Mouse (Mus musculus): ENCODE data around the gene Arpp21. TPM values are rescaled to one million over a fixed set of nuclear protein-coding genes. Genes with fewer than 3 reads are reported as not detected.
A peak's percentile ranks its signal among the peaks of the same experiment; 100 is the strongest.

The Arpp21 gene
- polyA plus RNA-seq, 1 experiment from 2014 or later, result 61.8 TPM

- Histone ChIP-seq H3K27ac (ENCODE audit: low read depth, low read length) (no peak overlapping the region), H3K36me3 (ENCODE audit: control insufficient read depth, insufficient read depth, low read length) (no peaks in the 10 kb centered on the region), H3K27me3 (replicated peaks; ENCODE audit: control insufficient read depth, insufficient read depth, low read length) (no peaks in the 10 kb centered on the region), H3K9me3 (ENCODE audit: control insufficient read depth, low read length) (no peaks in the 10 kb centered on the region), H3K9ac (ENCODE audit: low read depth, low read length) (no peak overlapping the region), H3K4me1 (ENCODE audit: control insufficient read depth, insufficient read depth, low read depth, low read length) (no peaks in the 10 kb centered on the region), H3K4me2 (ENCODE audit: low read length) (no peak overlapping the region), H3K4me3 (ENCODE audit: low read length) (no peak overlapping the region)
- ATAC-seq, result no peak
- 94% methylated on average over 1 of the region's 1 CpGs for WGBS
Observed at GRCm38 (mm10) chr9:112253730-112254129, 18.0 kb upstream of the Arpp21 start.

GRCm38 (mm10) chr9:112251857-112252256, 16.1 kb upstream of the Arpp21 start:
- Histone ChIP-seq H3K4me1 (ENCODE audit: control insufficient read depth, insufficient read depth, low read depth, low read length) (no peaks in the 10 kb centered on the region), H3K36me3 (ENCODE audit: control insufficient read depth, insufficient read depth, low read length) (no peaks in the 10 kb centered on the region), H3K9me3 (ENCODE audit: control insufficient read depth, low read length) (no peaks in the 10 kb centered on the region), H3K4me2 (ENCODE audit: low read length) (no peak overlapping the region), H3K27ac (ENCODE audit: low read depth, low read length) (no peak overlapping the region), H3K9ac (ENCODE audit: low read depth, low read length) (no peak overlapping the region), H3K4me3 (ENCODE audit: low read length) (no peak overlapping the region), H3K27me3 (replicated peaks; ENCODE audit: control insufficient read depth, insufficient read depth, low read length) (no peaks in the 10 kb centered on the region)
- 89% methylated on average over 3 of the region's 3 CpGs for WGBS
- no peak for ATAC-seq

GRCm38 (mm10) chr9:112251339-112251738, 15.6 kb upstream of the Arpp21 start:
- H3K4me3 ChIP-seq (ENCODE audit: low read length), result no peak overlapping the region
- no peaks in the 10 kb centered on the region for H3K36me3 ChIP-seq (ENCODE audit: control insufficient read depth, insufficient read depth, low read length)
- H3K27ac ChIP-seq (ENCODE audit: low read depth, low read length), result no peak overlapping the region
- H3K9me3 ChIP-seq (ENCODE audit: control insufficient read depth, low read length), result no peaks in the 10 kb centered on the region
- 90% methylated on average over 5 of the region's 5 CpGs for WGBS
- no peaks in the 10 kb centered on the region for H3K27me3 ChIP-seq (replicated peaks; ENCODE audit: control insufficient read depth, insufficient read depth, low read length)
- H3K9ac ChIP-seq (ENCODE audit: low read depth, low read length), result no peak overlapping the region
- ATAC-seq, result no peak
- H3K4me1 ChIP-seq (ENCODE audit: control insufficient read depth, insufficient read depth, low read depth, low read length), result no peaks in the 10 kb centered on the region
- H3K4me2 ChIP-seq (ENCODE audit: low read length), result no peak overlapping the region

DNA sequence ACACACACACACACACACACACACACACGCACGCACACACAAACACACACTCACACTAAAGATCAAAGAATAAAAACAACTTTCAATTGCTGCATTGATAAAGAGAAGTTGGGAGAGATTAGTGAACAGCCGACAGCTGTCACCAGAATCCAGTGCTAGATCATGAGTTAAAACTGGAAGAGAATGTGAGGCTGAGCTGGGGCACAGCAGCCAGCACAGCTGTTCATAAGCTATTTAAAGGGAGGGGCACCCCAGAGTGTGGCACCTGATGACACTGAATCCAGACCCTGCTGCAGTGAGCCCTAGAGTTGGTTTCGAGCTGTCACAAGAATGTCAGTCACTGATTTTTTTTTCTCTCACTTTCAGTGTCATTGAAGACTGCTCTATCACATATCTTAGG, 14.0 kb upstream of the Arpp21 start:
- H3K4me1 ChIP-seq (ENCODE audit: control insufficient read depth, insufficient read depth, low read depth, low read length), result no peaks in the 10 kb centered on the region
- 78% methylated on average over 4 of the region's 4 CpGs for WGBS
- H3K27me3 ChIP-seq (replicated peaks; ENCODE audit: control insufficient read depth, insufficient read depth, low read length), result no peaks in the 10 kb centered on the region
- H3K4me3 ChIP-seq (ENCODE audit: low read length), result no peak overlapping the region
- no peak overlapping the region for H3K9ac ChIP-seq (ENCODE audit: low read depth, low read length)
- H3K36me3 ChIP-seq (ENCODE audit: control insufficient read depth, insufficient read depth, low read length), result no peaks in the 10 kb centered on the region
- H3K9me3 ChIP-seq (ENCODE audit: control insufficient read depth, low read length), result no peaks in the 10 kb centered on the region
- no peak overlapping the region for H3K27ac ChIP-seq (ENCODE audit: low read depth, low read length)
- no peak for ATAC-seq
- H3K4me2 ChIP-seq (ENCODE audit: low read length), result no peak overlapping the region

DNA sequence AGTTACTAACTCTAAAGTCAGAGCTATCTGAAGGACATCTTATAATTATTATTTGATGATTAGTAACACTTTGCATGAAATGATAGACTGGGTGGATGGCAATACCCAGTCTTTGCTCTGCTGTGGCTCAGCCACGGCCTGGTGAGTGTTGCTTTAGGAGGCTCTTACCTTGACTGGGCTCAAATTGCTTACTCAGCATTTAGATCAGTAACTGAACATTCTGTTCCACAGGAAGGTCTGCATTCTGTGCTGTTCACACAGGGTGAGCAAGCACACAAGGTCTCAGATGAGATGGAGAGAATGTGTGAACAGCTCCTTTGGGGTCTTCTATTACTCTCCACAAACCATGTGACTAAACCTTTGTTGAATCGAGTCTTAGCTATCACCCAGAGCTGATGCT, 11.4 kb upstream of the Arpp21 start:
- Histone ChIP-seq H3K27me3 (replicated peaks; ENCODE audit: control insufficient read depth, insufficient read depth, low read length) (no peaks in the 10 kb centered on the region), H3K4me2 (ENCODE audit: low read length) (no peak overlapping the region), H3K9ac (ENCODE audit: low read depth, low read length) (no peak overlapping the region), H3K4me1 (ENCODE audit: control insufficient read depth, insufficient read depth, low read depth, low read length) (no peaks in the 10 kb centered on the region), H3K4me3 (ENCODE audit: low read length) (no peak overlapping the region), H3K9me3 (ENCODE audit: control insufficient read depth, low read length) (no peaks in the 10 kb centered on the region), H3K27ac (ENCODE audit: low read depth, low read length) (no peak overlapping the region), H3K36me3 (ENCODE audit: control insufficient read depth, insufficient read depth, low read length) (no peaks in the 10 kb centered on the region)
- 78% methylated on average over 2 of the region's 2 CpGs for WGBS
- ATAC-seq, result no peak

- ATAC-seq, result no peak
- no peaks in the 10 kb centered on the region for H3K36me3 ChIP-seq (ENCODE audit: control insufficient read depth, insufficient read depth, low read length)
- WGBS, result 70% methylated on average over 9 of the region's 9 CpGs
- no peak overlapping the region for H3K9ac ChIP-seq (ENCODE audit: low read depth, low read length)
- H3K4me3 ChIP-seq (ENCODE audit: low read length), result no peak overlapping the region
- H3K4me1 ChIP-seq (ENCODE audit: control insufficient read depth, insufficient read depth, low read depth, low read length), result no peaks in the 10 kb centered on the region
- H3K27ac ChIP-seq (ENCODE audit: low read depth, low read length), result no peak overlapping the region
- no peaks in the 10 kb centered on the region for H3K27me3 ChIP-seq (replicated peaks; ENCODE audit: control insufficient read depth, insufficient read depth, low read length)
- no peak overlapping the region for H3K4me2 ChIP-seq (ENCODE audit: low read length)
- no peaks in the 10 kb centered on the region for H3K9me3 ChIP-seq (ENCODE audit: control insufficient read depth, low read length)
Observed at GRCm38 (mm10) chr9:112238168-112238567, 2.4 kb upstream of the Arpp21 start.

DNA sequence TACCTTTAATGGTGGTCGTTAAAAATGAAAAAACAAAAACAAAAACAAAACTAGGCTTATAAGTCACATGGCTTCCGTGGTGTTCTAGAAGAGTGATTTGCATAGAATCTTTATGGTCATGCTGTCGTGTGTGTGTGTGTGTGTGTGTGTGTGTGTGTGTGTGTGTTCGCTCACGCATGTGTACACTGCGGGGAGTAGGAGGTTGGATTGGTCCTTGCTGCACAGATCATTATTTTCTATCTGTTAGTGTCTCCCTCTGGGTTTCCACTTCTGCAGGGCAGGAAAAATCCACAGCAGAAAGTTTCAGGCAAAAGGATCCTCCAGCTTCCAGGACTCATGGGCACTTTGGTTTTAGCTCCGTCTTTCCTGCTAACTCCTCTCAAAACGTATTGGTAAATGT, 813 bp upstream of the Arpp21 start:
- no peak overlapping the region for H3K9ac ChIP-seq (ENCODE audit: low read depth, low read length)
- ATAC-seq, result no peak
- H3K27ac ChIP-seq (ENCODE audit: low read depth, low read length), result no peak overlapping the region
- no peaks in the 10 kb centered on the region for H3K9me3 ChIP-seq (ENCODE audit: control insufficient read depth, low read length)
- no peaks in the 10 kb centered on the region for H3K36me3 ChIP-seq (ENCODE audit: control insufficient read depth, insufficient read depth, low read length)
- no peak overlapping the region for H3K4me3 ChIP-seq (ENCODE audit: low read length)
- no peaks in the 10 kb centered on the region for H3K4me1 ChIP-seq (ENCODE audit: control insufficient read depth, insufficient read depth, low read depth, low read length)
- H3K27me3 ChIP-seq (replicated peaks; ENCODE audit: control insufficient read depth, insufficient read depth, low read length), result no peaks in the 10 kb centered on the region
- WGBS, result 78% methylated on average over 8 of the region's 8 CpGs
- peak overlapping the region; percentile 29; the same call in 1 of the 2 replicates for H3K4me2 ChIP-seq (ENCODE audit: low read length)

GRCm38 (mm10) chr9:112235041-112235695, 570 bp downstream of the Arpp21 start:
- peak overlapping the region; percentile 83 for H3K4me2 ChIP-seq (ENCODE audit: low read length)
- H3K36me3 ChIP-seq (ENCODE audit: control insufficient read depth, insufficient read depth, low read length), result no peaks in the 10 kb centered on the region
- no peaks in the 10 kb centered on the region for H3K9me3 ChIP-seq (ENCODE audit: control insufficient read depth, low read length)
- peak overlapping the region; percentile 96 for H3K27ac ChIP-seq (ENCODE audit: low read depth, low read length)
- H3K4me1 ChIP-seq (ENCODE audit: control insufficient read depth, insufficient read depth, low read depth, low read length), result no peaks in the 10 kb centered on the region
- peak; percentile 92 for ATAC-seq
- no peaks in the 10 kb centered on the region for H3K27me3 ChIP-seq (replicated peaks; ENCODE audit: control insufficient read depth, insufficient read depth, low read length)
- under 1% methylated on average over 43 of the region's 44 CpGs for WGBS
- peak overlapping the region; percentile 90 for H3K9ac ChIP-seq (ENCODE audit: low read depth, low read length)
- peak overlapping the region; percentile 69 for H3K4me3 ChIP-seq (ENCODE audit: low read length)

DNA sequence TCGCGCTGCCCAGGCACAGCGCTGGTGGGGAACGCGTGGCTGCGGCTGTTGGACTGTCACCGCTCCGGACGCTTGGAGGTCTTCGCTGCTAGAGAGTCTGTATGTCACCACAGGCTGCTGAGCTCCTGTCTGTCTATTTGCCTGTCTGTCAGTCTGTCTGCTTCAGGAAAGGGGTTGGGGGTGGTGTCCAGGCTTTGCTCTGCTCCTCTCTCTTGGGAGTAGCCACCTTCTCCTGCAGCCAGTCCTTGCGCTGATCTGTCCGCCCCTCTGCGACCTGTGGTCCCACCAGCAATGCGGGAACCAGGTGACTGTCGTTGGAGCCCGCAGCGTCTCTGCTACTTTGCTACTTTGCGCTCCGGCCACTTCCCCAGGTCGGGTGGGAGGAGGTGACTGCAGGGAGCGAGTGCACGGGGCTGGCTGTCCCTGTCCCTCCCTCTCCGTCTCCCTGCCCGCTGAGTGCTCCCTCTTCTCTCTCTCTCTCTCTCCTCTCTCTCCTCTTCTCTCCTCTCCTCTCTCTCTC, 1.2 kb downstream of the Arpp21 start:
- peak overlapping the region; percentile 90 for H3K9ac ChIP-seq (ENCODE audit: low read depth, low read length)
- no peaks in the 10 kb centered on the region for H3K36me3 ChIP-seq (ENCODE audit: control insufficient read depth, insufficient read depth, low read length)
- WGBS, result 0% methylated on average over 24 of the region's 24 CpGs
- H3K27me3 ChIP-seq (replicated peaks; ENCODE audit: control insufficient read depth, insufficient read depth, low read length), result no peaks in the 10 kb centered on the region
- H3K4me1 ChIP-seq (ENCODE audit: control insufficient read depth, insufficient read depth, low read depth, low read length), result no peaks in the 10 kb centered on the region
- peak; percentile 68 for ATAC-seq
- H3K27ac ChIP-seq (ENCODE audit: low read depth, low read length), result peak overlapping the region; percentile 96
- H3K4me3 ChIP-seq (ENCODE audit: low read length), result peak overlapping the region; percentile 69
- peak overlapping the region; percentile 83 for H3K4me2 ChIP-seq (ENCODE audit: low read length)
- H3K9me3 ChIP-seq (ENCODE audit: control insufficient read depth, low read length), result no peaks in the 10 kb centered on the region

Measured in hindbrain, embryonic 16.5 days (tissue).